22 mouse cellular contexts compared by ENCODE assay signal in genomic region chr2:73132897-73133296, GRCm38 (mm10).
DNase-seq lines count a peak whose midpoint lies in the region; ATAC-seq lines count a peak whose summit lies in the region.
"Had no signal": no experiment of that assay in that cellular context is flagged by ENCODE, and none has a peak within 500 bp of the region (broad histone marks: within the 10 kb centered on the region; RNA-seq: fewer than 3 reads in every experiment).

No protein-coding gene starts in this region.

- peak; percentile 57 for DNase-seq in midbrain, embryonic 11.5 days (ENCODE audit: low spot score, missing footprints)
- DNase-seq in midbrain, embryonic 10.5 days (ENCODE audit: low spot score) = no peak
- no peak for DNase-seq in heart, postnatal 14 days
- no peak for DNase-seq in left cerebral cortex, postnatal 14 days (ENCODE audit: low spot score in 2 of 2)
- no peak for DNase-seq in lung, postnatal 4 days
- DNase-seq in kidney, adult 9 months = no peak
- DNase-seq: adrenal gland, postnatal 14 days; cerebellum, adult 2 months; cerebellum, postnatal 10 days; gastrocnemius, postnatal 10 days; heart, adult 2 months had no signal

- H3K4me2 ChIP-seq in midbrain, embryonic 11.5 days = no peak overlapping the region
- no peak overlapping the region for H3K4me2 ChIP-seq in liver, embryonic 12.5 days
- no peak overlapping the region for H3K4me2 ChIP-seq in liver, embryonic 16.5 days (ENCODE audit: low read depth, low read length)
- H3K4me2 ChIP-seq: forebrain, embryonic 15.5 days; heart, embryonic 11.5 days; heart, embryonic 15.5 days; hindbrain, embryonic 14.5 days had no signal

- no peak overlapping the region for H3K4me3 ChIP-seq in midbrain, embryonic 11.5 days (ENCODE audit: low read depth, low read length)
- H3K4me3 ChIP-seq in midbrain, embryonic 10.5 days = no peak overlapping the region
- H3K4me3 ChIP-seq in liver, embryonic 12.5 days = no peak overlapping the region
- H3K4me3 ChIP-seq in liver, embryonic 16.5 days (ENCODE audit: low read depth, low read length) = no peak overlapping the region
- H3K4me3 ChIP-seq: embryonic facial prominence, embryonic 10.5 days; erythroblast, embryonic 14.5 days; forebrain, embryonic 15.5 days; heart, adult 2 months; heart, embryonic 15.5 days; hindbrain, embryonic 10.5 days had no signal

- no peak overlapping the region for H3K9ac ChIP-seq in midbrain, embryonic 11.5 days (ENCODE audit: low read length)
- H3K9ac ChIP-seq in liver, embryonic 12.5 days = no peak overlapping the region
- H3K9ac ChIP-seq in liver, embryonic 16.5 days (ENCODE audit: low read depth, low read length) = no peak overlapping the region
- H3K9ac ChIP-seq: forebrain, embryonic 15.5 days; heart, embryonic 15.5 days; hindbrain, embryonic 14.5 days had no signal

- intact Hi-C loops in heart, postnatal 14 days (cut with DNase I) = no loop called here
- intact Hi-C loops in left cerebral cortex, postnatal 14 days (cut with DNase I) = no loop called here

- H3K36me3 ChIP-seq in midbrain, embryonic 11.5 days (ENCODE audit: control insufficient read depth, insufficient read depth, low read length) = no peaks in the 10 kb centered on the region
- H3K36me3 ChIP-seq in midbrain, embryonic 10.5 days = no peaks in the 10 kb centered on the region
- H3K36me3 ChIP-seq in liver, embryonic 12.5 days = peaks cover 9% of the 10 kb centered on the region; the same call in 1 of the 2 replicates
- H3K36me3 ChIP-seq in liver, embryonic 16.5 days (ENCODE audit: control insufficient read depth, insufficient read depth) = no peaks in the 10 kb centered on the region
- H3K36me3 ChIP-seq: forebrain, embryonic 15.5 days; heart, embryonic 15.5 days; hindbrain, embryonic 10.5 days had no signal

- H3K4me1 ChIP-seq in midbrain, embryonic 11.5 days (ENCODE audit: control insufficient read depth, insufficient read depth, low read length) = no peaks in the 10 kb centered on the region
- no peaks in the 10 kb centered on the region for H3K4me1 ChIP-seq in midbrain, embryonic 10.5 days
- peaks cover 10% of the 10 kb centered on the region for H3K4me1 ChIP-seq in liver, embryonic 12.5 days
- H3K4me1 ChIP-seq in liver, embryonic 16.5 days (ENCODE audit: control insufficient read depth, low read depth, low read length) = peaks cover 2% of the 10 kb centered on the region; the same call in 1 of the 2 replicates
- H3K4me1 ChIP-seq: embryonic facial prominence, embryonic 10.5 days; heart, embryonic 15.5 days; hindbrain, embryonic 10.5 days had no signal

- 96% methylated on average over 2 of the region's 2 CpGs for WGBS in midbrain, embryonic 11.5 days
- WGBS in midbrain, embryonic 10.5 days = 92% methylated on average over 2 of the region's 2 CpGs
- 73% methylated on average over 2 of the region's 2 CpGs for WGBS in liver, embryonic 12.5 days (ENCODE audit: insufficient replicate concordance)
- WGBS in liver, embryonic 16.5 days (ENCODE audit: insufficient replicate concordance) = 56% methylated on average over 2 of the region's 2 CpGs

- ATAC-seq in midbrain, embryonic 11.5 days (ENCODE audit: low FRiP score) = no peak
- ATAC-seq in liver, embryonic 12.5 days = peak; percentile 76
- peak; percentile 91 for ATAC-seq in liver, embryonic 16.5 days (ENCODE audit: low read depth)
- ATAC-seq: activated CD4-positive, CD25-positive, alpha-beta regulatory T cell, adult 4 months; forebrain, embryonic 15.5 days; Patski had no signal

- no peaks in the 10 kb centered on the region for H3K9me3 ChIP-seq in midbrain, embryonic 11.5 days (ENCODE audit: control insufficient read depth, low read length)
- no peaks in the 10 kb centered on the region for H3K9me3 ChIP-seq in midbrain, embryonic 10.5 days (replicated peaks)
- H3K9me3 ChIP-seq in liver, embryonic 12.5 days (replicated peaks) = no peaks in the 10 kb centered on the region
- no peaks in the 10 kb centered on the region for H3K9me3 ChIP-seq in liver, embryonic 16.5 days (replicated peaks; ENCODE audit: control insufficient read depth, low read length)
- H3K9me3 ChIP-seq: embryonic facial prominence, embryonic 10.5 days; forebrain, embryonic 15.5 days; heart, embryonic 15.5 days; hindbrain, embryonic 10.5 days had no signal

- no peak overlapping the region for H3K27ac ChIP-seq in midbrain, embryonic 11.5 days (ENCODE audit: low read depth, low read length)
- no peak overlapping the region for H3K27ac ChIP-seq in midbrain, embryonic 10.5 days (replicated peaks)
- H3K27ac ChIP-seq in liver, embryonic 12.5 days = no peak overlapping the region
- H3K27ac ChIP-seq in liver, embryonic 16.5 days (ENCODE audit: low read length) = no peak overlapping the region
- H3K27ac ChIP-seq: embryonic facial prominence, embryonic 10.5 days; forebrain, embryonic 15.5 days; heart, adult 2 months; heart, embryonic 15.5 days; hindbrain, embryonic 10.5 days; hindbrain, embryonic 14.5 days had no signal

- no peaks in the 10 kb centered on the region for H3K27me3 ChIP-seq in midbrain, embryonic 11.5 days (ENCODE audit: control insufficient read depth, insufficient read depth, low read length)
- H3K27me3 ChIP-seq in midbrain, embryonic 10.5 days (ENCODE audit: low read depth, poor library complexity, severe bottlenecking) = no peaks in the 10 kb centered on the region
- H3K27me3 ChIP-seq in liver, embryonic 12.5 days (replicated peaks) = no peaks in the 10 kb centered on the region
- no peaks in the 10 kb centered on the region for H3K27me3 ChIP-seq in liver, embryonic 16.5 days (ENCODE audit: control insufficient read depth, insufficient read depth, low read depth, low read length)
- H3K27me3 ChIP-seq: forebrain, embryonic 15.5 days; heart, embryonic 15.5 days; Patski had no signal
